Mouse (Mus musculus) retina, postnatal 1 day (tissue): ENCODE measurements around the gene Lgals4.

Source experiments
- DNase-seq: peaks from one replicate; pipeline ENCODE4 v3.0.0-alpha.2; 2012

Gene Lgals4

GRCm38 (mm10) chr7:28823932-28824331 lies 9.7 kb upstream of the Lgals4 start:
- DNase-seq = no peak

- peak; percentile 95 for DNase-seq
Measured at GRCm38 (mm10) chr7:28824941-28825685, 8.5 kb upstream of the Lgals4 start, which contains the start of gene Ech1. TSS of gene Ech1 (plus strand) at chr7:28825217.

DNA sequence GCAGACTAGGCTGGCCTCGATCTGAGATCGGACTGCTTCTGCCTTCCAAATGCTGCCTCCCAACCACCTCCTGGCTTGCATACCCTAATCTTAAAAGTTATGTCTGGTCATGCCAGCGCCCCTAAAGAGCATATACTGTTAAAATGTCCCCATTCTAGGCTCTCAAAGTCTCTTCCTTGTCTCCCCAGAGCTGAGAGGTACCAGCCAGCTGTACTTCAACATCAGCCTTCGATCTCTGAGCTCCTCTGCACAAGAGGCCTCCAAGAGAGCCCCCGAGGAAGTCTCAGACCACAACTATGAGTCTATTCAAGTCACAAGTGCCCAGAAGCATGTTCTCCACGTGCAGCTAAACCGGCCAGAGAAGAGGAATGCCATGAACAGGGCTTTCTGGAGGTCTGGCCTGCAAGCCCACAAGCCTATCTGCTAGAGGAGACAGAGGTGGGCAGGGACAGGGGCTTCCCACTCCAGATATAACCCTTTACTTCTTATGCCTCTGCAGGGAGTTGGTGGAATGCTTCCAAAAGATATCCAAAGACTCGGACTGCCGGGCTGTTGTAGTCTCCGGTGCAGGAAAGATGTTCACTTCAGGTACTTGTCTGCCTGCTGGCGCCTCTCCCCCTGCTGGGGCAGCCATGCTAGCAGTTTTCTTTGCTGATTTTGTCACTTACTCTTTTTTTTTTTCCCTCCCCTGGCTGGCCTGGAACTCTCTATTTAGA lies 7.8 kb upstream of the Lgals4 start:
- DNase-seq = no peak

DNA sequence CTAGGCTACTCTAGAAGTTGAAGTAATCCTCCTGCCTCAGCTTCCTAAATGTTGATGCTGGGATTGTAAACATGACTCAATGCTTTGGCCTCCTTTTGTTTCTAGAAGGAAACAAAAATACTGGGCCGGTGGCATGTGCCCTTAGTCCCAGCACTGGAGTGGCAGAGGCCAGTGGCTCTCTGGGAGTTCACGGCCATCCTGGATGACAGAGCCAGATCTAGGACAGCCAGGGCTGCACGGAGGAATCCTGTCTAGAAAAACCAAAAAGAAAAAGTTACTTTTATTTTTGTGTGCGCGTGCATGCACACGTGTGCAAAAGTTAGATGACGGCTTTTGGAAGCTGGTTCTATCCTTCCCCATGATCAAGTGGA lies 7.3 kb upstream of the Lgals4 start:
- DNase-seq = no peak

GRCm38 (mm10) chr7:28827338-28827737 lies 6.3 kb upstream of the Lgals4 start:
- DNase-seq = no peak

GRCm38 (mm10) chr7:28829821-28830220 lies 3.8 kb upstream of the Lgals4 start:
- no peak for DNase-seq

DNA sequence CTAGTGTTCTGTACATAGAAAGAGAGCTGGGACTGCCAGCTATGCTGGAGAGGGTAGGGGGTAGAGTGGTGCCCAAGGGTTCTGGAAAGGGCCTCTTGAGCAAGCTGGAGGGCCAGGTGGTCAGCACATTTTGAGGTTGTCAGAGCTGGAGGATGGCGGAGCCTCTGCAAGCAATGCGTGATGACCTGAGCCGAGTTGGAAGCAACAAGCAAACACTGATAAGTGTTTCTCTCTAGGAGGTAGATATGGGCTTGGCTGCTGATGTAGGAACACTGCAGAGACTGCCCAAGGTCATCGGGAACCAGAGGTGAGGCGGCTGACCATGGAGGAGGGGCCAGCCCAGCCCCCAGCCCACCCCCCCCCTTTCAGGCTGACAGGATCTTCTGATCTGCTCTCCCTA lies 2.7 kb upstream of the Lgals4 start:
- DNase-seq = no peak

DNA sequence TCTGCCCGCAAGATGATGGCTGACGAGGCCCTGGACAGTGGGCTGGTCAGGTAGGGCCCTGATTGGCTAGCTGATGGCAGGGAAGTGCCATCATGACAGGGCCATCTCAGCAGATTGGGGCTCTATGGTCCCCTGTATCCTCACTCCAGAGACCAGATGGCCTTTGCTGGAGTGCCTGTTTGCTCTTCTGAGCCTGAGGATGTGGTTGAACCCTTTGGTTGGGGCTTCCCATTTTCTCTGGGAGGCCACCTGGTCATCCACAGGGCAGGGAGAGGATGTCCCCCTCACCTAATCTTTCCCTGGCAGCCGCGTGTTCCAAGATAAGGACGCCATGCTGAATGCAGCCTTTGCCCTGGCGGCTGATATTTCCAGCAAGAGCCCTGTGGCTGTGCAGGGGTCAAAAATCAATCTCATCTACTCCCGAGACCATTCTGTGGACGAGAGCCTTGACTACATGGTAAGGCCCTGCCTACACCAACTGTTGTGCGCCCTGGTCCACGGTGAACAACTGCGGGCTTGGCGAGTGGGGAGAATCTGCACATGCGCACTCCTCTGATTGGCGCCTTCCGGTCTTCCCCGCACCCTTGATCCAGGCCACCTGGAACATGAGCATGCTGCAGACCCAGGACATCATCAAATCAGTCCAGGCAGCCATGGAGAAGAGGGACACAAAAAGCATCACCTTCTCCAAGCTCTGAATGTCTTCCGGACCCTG lies 2.1 kb upstream of the Lgals4 start:
- no peak for DNase-seq

DNA sequence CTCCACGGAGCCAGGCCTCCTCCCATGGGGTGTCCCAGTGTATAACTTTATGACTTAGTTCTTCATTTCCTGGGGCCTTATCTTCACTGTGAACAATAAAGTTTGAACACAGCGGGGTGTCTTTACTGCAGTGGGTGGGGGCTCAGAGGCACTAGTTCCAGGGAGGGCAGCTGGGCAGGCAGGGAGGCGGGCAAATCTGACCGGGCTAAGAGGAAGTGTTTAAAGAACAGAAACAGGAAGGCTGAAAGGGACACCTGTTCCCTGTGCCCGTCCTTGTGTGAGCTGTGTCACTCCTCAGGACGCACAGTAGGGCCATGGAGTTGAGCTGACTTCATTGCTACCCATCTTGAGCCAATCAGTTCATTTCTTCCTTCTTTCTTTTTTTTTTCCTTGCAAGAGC lies 1.5 kb upstream of the Lgals4 start:
- DNase-seq = no peak

- no peak for DNase-seq
Measured at GRCm38 (mm10) chr7:28836936-28837335, 3.3 kb downstream of the Lgals4 start.

DNA sequence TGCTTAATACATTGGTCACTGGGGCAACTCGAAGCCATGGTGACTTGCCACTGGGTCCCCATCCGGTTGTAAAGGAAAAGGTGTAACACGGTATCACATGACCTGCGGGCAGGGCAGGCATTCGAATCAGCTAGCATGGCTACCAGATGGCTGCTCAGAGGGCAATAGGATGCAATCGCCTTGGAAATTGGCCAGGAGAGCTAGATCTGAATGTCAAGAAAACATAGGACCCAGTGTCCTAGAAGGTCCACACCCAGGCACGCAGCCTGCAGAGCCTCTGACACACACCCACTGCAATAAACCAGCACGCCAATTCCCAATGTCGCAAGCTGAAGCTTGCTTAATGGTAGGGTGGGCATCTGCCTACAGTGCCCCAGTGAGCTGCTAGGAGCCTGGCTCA lies 4.7 kb downstream of the Lgals4 start:
- no peak for DNase-seq

DNA sequence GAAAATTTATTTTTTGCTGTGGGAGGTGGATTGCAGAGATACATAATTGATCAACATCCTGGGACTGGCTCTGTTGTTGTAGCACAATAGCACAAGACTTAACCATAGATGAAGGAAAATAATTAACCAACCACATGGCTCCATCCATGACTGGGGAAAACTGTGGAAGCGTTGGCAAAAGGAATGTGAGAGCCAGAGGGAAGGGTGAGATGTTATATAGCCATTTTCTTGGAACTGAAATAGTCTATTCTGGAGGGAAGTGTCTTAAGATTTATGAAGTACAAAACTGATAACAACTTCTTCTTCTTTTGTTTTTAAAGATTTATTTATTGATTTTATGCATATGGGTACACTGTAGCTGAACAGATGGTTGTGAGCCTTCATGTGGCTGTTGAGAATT lies 13.6 kb downstream of the Lgals4 start:
- DNase-seq = no peak

- no peak for DNase-seq
Measured at GRCm38 (mm10) chr7:28849700-28850236, 16.1 kb downstream of the Lgals4 start.

- no peak for DNase-seq
Measured at GRCm38 (mm10) chr7:28850642-28851041, 17.0 kb downstream of the Lgals4 start.

DNA sequence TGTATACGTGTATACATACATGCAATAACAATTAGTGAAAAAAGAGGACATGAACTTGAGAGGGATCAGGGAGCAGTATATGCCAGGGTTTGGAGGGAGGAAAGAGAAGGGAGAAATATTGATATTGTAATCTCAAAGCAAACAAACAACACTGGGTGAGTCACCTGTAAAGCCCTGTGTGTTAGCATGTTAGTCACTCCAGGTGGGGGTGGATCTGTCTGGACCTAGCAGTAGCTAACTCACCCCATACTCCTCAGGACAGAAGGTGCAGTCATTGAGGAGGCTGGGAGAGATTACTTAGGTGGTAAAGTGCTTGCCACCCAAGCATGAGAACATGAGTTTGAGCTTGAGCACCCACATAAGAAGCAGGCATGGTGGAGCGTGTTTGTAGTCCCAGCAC lies 26.3 kb downstream of the Lgals4 start:
- DNase-seq = no peak

DNA sequence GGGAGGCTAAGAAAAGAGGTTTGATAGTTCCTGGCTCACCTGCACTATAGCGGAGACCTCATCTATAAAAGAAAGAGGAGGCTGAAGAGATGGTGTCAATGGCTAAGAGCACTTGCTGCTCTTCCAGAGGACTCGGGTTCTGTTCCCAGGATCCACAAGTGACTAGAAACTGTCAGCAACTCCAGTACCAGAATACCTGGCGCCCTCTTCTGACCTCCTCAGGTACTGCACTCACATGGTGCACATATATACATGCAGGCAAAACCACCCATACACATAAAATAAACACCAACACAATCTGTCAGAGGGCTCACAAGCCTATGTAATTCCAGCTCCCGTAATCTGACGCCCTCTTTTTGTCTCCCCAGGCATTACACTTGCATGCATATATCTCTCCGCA lies 27.2 kb downstream of the Lgals4 start:
- DNase-seq = no peak

- DNase-seq = no peak
Measured at GRCm38 (mm10) chr7:28862817-28863499, 29.3 kb downstream of the Lgals4 start.

DNA sequence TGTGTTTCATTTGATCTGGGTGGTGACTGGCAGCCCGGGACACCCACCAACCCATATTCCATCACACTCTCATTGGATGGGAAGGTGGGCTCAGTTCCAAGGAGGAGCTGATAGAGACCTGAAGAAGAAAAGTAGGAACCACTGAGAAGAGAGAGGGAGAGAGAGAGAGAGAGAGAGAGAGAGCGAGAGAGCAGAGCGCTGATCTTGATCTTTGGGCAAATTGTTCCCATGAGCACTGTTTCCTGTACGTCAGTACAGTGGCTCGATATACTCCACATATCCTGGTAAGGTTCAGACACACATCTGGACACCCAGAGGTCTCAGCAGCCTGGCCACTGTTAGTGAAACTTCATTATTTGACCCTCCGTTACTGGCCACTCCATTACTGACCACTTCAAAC lies 29.9 kb downstream of the Lgals4 start, which contains the start of gene Lgals7:
TSS of gene Lgals7 (plus strand) at position 314 of the 400 bp plus-strand sequence.
- no peak for DNase-seq

GRCm38 (mm10) chr7:28864288-28864750 lies 30.7 kb downstream of the Lgals4 start:
- peak; percentile 38 for DNase-seq

DNA sequence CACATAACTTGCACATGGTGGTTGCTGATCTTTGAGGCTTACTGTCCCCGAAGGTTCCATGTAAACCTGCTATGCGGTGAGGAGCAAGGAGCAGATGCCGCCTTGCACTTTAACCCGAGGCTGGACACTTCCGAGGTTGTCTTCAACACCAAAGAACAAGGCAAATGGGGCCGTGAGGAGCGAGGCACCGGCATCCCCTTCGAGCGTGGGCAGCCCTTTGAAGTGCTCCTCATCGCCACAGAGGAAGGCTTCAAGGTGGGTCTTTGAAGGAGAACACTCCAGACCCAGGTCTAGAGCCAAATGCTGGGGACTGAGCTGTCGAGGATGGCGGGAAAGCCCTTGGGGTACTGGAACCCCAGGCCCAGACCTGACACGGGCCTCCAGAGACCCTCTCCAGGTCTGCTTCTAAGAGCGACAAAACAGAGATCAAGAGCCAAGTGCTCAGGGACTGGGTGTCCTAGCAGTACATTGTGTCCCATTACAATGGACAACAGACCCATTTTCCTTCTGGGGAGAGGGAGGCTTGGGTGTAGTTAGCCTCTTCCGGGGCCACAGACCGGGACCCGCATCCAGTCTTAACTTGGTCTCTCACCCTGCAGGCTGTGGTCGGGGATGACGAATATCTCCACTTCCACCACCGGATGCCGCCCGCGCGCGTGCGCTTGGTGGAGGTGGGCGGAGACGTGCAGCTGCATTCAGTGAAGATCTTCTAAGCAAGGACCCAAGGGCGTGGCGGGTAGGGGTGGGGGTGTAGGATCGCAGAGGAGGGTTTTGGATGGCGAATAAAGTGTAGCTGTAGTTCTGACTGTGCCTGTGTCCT lies 32.0 kb downstream of the Lgals4 start:
- peak; percentile 68 for DNase-seq

DNA sequence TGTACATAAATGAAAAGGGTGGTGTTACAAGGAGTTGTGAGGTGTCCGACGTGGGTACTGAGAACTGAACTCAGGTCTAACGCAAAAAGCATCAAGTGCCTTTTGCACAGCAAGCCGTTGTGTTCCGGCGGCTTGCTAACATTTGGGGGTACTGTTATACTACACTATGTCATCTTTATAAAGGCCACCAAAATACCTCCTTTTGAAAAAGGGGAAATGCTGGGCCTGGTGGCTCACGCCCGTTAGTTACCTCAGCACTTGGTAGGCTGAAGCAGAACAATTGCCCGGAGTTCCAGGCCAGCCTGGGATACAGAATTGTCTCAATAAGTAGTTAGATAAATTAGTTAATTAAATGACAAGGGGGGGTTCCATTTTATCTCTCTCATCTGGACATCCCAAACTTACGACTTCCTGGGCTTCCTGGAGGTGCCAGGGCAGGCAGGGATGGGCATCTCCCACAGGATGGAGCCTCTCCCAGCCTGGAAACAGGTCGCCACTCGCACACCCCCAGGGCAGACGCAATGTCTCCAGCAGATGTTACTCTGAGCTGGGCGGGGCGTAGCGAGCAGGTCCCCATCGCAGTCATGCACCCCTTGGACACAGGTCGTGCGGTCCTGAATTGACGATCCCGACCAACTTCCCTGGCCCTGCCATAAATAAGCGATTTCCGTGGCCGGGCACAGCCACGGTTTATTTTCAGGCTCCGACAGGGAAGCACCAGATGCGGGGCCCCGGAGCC lies 33.3 kb downstream of the Lgals4 start:
- DNase-seq = no peak
